Mouse (Mus musculus) T-helper 2 cell (primary cell): ENCODE results near the gene Ibtk.

Source experiments
- in situ Hi-C: fragments of 300-600 bp; cut with MboI, MseI; formaldehyde crosslinking; loops from one replicate; pipeline ENCODE4 v1.15.1; 2025; ENCODE audit warnings: high pct_unique_total_duplicates

Gene Ibtk

DNA sequence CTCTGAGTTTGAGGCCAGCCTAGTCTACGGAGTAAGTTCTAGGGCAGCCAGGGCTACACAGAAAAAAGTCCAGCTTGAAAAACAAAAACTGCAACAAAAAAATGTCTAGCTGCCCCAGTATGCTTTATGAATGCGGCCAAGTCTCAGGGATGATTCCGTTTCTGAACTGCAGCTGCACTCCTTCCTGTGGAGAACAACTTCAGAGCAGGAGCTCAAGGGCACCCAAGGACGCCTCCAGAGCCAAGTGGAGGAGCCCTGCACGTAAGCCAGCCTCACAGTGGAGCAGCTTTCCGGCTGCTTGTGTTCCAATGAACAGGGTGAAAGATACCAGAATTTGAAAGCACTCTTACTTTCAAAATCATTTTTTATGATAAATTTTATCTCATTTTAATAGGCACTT, 41.8 kb downstream of the Ibtk start:
- in situ Hi-C loops = loop anchor here (25.0 kb wide), 1 partner anchor 1530 kb away; no protein-coding TSS in a partner anchor

DNA sequence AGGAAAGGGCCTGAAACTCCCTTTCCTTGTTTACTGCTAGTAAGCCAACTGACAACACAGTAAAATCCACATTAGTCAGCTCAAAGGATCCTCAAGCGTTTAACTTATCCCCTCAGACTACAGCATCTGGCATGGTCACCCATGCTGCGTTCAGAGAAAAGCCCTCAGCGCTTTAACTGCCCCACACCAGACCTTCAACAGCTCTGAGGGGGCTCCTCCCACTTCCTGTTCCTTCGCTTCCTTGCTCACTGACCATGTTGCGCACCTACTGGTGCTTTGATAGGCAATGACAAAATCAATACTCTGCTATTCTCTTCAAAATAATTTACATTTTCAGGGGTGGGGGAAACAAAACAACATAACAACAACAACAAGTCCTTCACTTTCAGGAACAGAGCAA, 47.2 kb downstream of the Ibtk start:
- in situ Hi-C loops = loop anchor here (25.0 kb wide), 1 partner anchor 1535 kb away; no protein-coding TSS in a partner anchor

DNA sequence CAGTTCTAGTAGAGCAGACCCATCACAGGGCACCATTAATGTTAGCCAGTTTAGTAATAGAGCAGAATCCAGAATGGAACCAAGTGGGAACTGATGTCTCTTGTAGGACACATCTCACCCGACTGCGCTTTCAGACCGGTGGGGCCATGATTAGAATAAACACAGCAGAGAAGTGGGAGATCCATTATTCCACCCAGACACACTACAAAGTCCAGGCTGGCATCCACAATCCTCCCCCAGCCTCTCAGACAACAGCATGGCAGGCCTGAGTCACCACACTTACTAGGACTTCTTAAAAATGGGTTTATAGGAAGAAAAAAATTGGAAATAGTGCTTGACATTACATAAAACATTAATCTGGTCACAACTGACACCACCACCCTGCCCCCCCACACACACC, 53.5 kb downstream of the Ibtk start:
- in situ Hi-C loops = no loop called here

GRCm38 (mm10) chr9:85693231-85694116, 55.7 kb downstream of the Ibtk start:
- in situ Hi-C loops = no loop called here

DNA sequence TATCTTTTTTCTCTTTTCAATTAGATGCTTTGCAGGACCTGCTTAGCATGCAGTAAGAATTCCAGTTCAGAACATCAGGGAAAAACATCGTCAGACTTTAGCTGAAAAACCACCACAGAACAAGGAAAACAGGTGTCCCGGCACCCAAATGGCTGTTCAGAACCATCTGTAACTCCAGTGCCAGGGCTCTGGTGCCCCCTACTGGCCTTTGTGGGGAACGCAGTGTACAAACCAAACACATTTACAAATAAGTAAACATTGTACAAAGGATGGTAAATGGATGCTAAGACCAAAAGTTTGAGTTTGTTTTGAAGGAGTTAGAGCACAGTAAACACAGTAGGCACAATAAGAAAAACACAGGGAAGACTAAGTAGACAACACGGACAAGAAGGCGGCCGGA, 64.1 kb downstream of the Ibtk start:
- in situ Hi-C loops = no loop called here

DNA sequence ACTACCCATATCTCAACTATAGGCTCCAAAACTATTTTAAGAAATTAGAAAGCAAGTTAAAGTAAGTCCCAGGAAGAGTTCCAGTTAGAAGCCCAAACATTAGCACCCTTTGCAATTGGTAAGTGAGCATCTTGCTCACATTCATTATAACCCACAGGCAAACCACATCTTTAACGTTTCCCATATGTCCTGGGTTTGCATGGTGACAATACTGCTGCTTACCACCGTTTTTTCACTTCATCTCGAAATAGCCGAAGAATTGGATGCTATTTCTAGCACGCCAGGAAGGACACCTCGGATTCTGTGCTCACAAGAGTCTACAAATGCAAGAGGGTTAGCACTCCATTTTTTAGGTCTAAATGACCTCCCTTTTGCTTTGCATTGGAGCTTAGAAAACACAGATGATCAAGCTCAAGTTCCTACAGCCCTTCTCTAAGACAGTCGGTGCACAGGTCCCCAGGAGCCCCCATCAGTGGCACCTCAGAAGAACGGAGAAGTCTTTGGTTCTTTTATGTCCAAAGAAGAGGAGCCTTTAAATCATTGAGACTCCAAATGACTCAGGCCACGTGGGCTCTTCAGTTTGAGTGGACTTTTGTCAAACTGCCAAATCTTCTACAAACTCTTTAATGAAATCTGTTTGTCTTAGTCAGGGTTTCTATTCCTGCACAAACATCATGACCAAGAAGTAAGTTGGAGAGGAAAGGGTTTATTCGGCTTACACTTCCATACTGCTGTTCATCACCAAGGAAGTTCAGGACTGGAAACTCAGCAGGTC, 73.8 kb downstream of the Ibtk start:
- in situ Hi-C loops = no loop called here

DNA sequence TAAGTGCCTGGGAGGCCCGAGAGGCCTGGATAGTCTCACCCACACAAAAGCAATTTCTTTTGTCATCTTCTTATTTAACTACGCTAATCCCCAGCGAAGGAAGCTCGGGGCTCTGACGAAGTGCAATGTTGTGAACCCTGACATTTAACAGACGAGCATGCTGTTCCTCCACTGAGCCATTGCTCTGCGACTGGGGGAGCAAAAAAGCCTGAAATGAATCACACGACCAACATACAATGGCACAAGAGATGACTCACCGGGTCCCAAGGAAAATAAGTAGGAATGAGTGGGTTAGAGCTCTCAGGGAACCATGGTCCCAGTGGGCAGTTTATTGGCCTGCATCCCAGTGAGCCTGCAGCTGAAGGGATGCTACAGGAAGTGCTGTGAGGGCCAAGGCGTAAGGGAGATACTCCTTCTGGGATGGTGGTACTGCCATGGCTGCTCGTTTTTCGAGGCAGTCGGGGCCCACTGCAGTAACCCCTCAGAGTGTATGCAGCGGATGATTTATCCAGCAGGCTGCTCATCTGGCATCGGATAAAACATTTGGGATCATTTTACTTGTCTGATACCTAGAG, 75.1 kb downstream of the Ibtk start:
- in situ Hi-C loops = no loop called here

DNA sequence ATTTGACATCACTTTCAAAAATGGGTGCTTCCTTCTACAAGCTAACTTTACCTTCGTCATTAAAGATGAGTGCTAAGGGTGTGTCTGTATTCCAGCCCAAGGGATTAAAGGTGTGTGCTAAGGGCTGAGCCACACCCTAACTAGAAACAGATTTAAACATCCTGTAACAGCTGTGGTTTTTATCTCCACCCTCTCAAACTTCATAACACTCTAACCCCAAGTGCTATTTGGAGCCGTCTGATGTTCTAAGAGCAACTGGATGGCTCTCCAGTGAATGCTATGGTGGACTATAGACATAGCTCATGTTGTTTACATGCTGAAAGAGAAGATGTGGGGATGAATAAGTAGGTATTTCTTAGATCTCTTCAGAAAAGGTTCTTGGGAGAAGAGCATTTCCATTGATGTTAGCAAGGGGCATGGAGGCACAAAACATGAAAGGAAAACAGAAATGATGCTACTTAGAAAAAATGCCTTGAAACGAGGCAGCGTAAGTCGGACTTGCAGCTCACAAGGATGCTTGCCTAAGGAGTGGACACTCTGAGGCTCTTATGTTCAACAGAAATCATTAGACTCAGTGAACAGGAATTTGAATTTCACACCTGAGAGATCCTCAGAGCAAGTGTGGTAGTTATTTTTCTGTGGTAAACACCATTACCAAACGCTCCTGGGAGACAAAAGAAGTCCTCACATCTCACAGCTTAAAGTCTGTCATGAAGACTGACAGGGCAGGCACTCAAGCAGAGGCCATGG, 77.4 kb downstream of the Ibtk start:
- in situ Hi-C loops = no loop called here

GRCm38 (mm10) chr9:85664316-85664715, 84.8 kb downstream of the Ibtk start:
- in situ Hi-C loops = no loop called here

DNA sequence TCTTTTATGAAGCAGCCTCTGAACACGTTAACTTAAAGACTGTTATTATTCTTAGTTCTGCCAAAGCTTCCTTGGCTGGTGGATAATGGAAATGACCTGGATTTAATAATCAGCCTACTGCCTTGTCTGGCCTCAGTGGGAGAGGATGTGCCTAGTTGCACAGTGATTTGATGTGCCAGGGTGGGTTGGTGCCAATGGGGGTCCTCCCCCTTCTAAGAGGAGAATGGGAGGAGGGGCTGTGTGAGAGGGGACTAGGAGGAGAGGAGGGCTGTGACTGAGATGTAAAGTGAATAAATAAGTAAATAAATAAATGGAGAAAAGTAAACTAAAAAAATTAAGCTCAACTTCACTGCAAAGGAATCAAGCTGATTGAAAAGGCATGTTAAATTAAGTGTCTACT, 85.3 kb downstream of the Ibtk start:
- in situ Hi-C loops = no loop called here

DNA sequence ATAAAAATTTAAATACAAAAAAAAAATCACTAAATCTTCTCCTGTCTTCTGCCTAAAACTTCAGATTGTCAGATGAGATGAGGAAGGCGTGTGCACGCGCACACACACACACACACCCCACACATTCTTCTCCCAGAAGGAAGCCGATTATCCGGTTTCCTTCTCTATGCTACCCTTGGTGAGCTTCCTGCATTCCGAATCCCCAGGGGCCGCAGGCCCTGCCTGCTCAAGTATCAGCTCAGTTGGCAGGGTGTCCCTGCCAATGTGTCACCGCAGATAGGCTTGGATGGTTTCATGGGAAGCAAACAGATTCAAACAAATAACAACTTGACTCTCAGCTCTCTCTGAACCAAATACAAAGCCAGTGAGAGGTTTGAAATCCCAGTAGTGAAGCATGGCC, 86.0 kb downstream of the Ibtk start:
- in situ Hi-C loops = no loop called here

DNA sequence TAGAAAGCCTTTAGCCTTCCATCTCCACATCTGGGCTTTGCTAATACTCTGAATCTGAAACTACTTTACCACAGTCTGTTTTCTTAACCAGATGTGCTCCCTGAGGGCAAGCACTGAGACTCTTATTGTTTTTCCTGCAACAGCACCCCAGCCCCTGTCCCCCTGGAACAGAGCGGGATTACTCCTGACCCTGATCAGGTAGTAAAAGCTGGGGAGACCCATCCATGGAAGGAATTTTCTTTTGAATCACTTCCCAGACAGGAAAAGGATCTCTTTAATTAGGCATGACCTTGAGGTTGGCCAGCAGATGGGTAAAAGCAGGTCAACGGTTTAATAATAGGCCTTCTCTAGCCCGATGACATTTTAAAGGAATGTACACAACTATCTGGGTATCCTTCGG, 95.7 kb downstream of the Ibtk start:
- in situ Hi-C loops = no loop called here

DNA sequence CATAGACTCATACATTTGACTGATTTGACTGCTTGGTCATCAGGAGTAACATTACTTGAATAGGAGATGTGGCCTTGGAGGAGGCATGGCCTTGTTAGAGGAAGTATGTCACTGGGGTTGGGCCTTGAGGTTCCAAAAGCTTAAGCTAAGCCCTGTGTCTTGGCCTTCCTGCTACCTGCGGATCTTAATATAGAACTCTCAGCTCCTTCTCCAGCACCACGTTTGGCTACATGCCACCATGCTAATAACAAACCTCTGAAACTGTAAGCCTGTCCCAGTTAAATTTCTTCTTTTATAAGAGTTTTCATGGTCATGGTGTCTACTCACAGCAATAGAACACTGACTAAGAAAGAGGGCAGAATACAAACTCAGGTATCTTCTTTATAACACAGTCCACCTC, 110.9 kb downstream of the Ibtk start:
- in situ Hi-C loops = no loop called here
